Mouse (Mus musculus) heart, postnatal 0 days (tissue): ENCODE data around the gene Crlf1. TPM values are rescaled to one million over a fixed set of nuclear protein-coding genes. Genes with fewer than 3 reads are reported as not detected.
A peak's percentile ranks its signal among the peaks of the same experiment; 100 is the strongest.

Experiments
- ATAC-seq: fragments of 200-750 bp; cut with Nextera tagmentation; 2 replicates; pipeline ENCODE4 v1.8.0; 2017; ENCODE audit warnings: low read depth, moderate number of reproducible peaks, moderate library complexity; ENCODE audit not compliant: insufficient read depth
- DNase-seq: peaks from one replicate; pipeline ENCODE4 v3.0.0-alpha.2; 2016; ENCODE audit warnings: low spot score
- H3K27ac ChIP-seq: fragments of 300-500 bp; sonication (generic); 2 replicates; pipeline ENCODE4 v1.5.1; 2014; ENCODE audit warnings: low read depth, mild to moderate bottlenecking
- H3K27me3 ChIP-seq: fragments of 300-500 bp; sonication (generic); 2 replicates; pipeline ENCODE4 v1.6.1; 2014; ENCODE audit warnings: low read length, mixed read lengths; ENCODE audit not compliant: control insufficient read depth, insufficient read depth
- H3K36me3 ChIP-seq: fragments of 300-500 bp; sonication (generic); replicated peaks from 2 replicates; pipeline ENCODE4 v1.6.1; 2014; ENCODE audit warnings: low read length, mixed read lengths; ENCODE audit not compliant: control insufficient read depth, insufficient read depth
- H3K4me1 ChIP-seq: fragments of 300-500 bp; sonication (generic); 2 replicates; pipeline ENCODE4 v1.6.1; 2014; ENCODE audit warnings: antibody characterized with exemption; ENCODE audit not compliant: control insufficient read depth, insufficient read depth
- H3K4me2 ChIP-seq: fragments of 300-500 bp; sonication (generic); 2 replicates; pipeline ENCODE4 v1.6.1; 2014; ENCODE audit warnings: low read depth, mild to moderate bottlenecking, low read length, moderate library complexity
- H3K4me3 ChIP-seq: fragments of 300-500 bp; sonication (generic); 2 replicates; pipeline ENCODE4 v1.5.1; 2014; ENCODE audit warnings: low read depth, low read length
- H3K9ac ChIP-seq: fragments of 300-500 bp; sonication (generic); replicated peaks from 2 replicates; pipeline ENCODE4 v1.6.1; 2014; ENCODE audit warnings: low read depth, low read length, mixed read lengths
- H3K9me3 ChIP-seq: fragments of 300-500 bp; sonication (generic); replicated peaks from 2 replicates; pipeline ENCODE4 v1.6.1; 2016; ENCODE audit warnings: low read length; ENCODE audit not compliant: control insufficient read depth
- CTCF ChIP-seq: IDR thresholded peaks from 2 replicates; pipeline ENCODE4 v1.5.1; 2016; ENCODE audit warnings: antibody characterized with exemption, control low read depth, low read depth
- EP300 ChIP-seq: IDR thresholded peaks from 2 replicates; pipeline ENCODE4 v1.6.1; 2016; ENCODE audit warnings: antibody characterized with exemption, low read depth
- WGBS: fragments of 180-500 bp; shearing (Covaris S2); extraction: QIAGEN DNeasy Blood & Tissue Kit; methylation state at CpG from one replicate; pipeline ENCODE4 v1.1.7; 2014; 5-methylcytosine and 5-hydroxymethylcytosine counted together
- polyA plus RNA-seq: library from polyadenylated mRNA; unstranded; fragments of >200 nt; fragmentation: Nextera tagmentation; extraction: Ambion mirVana; gene quantifications from 2 replicates; pipeline ENCODE4 v1.2.1, GENCODE M21; 2015
- total RNA-seq: library from RNA; depleted of rRNA; stranded (reverse); fragments of >200 nt; gene quantifications from 2 replicates; pipeline ENCODE4 v1.2.3, GENCODE M21; 2014; ENCODE audit warnings: low replicate concordance; rRNA removed

Gene Crlf1
- total RNA-seq: not detected in 2 replicates
- polyA plus RNA-seq: 0.16 and 0.66 TPM in 2 replicates

- H3K27me3 ChIP-seq: peaks cover 96% of the 10 kb centered on the region
- H3K4me2 ChIP-seq: peak within 1 kb of the TSS; percentile 73
- H3K9me3 ChIP-seq: no peaks in the 10 kb centered on the region
- peaks cover 24% of the 10 kb centered on the region for H3K4me1 ChIP-seq
- H3K27ac ChIP-seq: no peak within 1 kb of the TSS
- no peak for ATAC-seq
- TF ChIP-seq EP300: no peak
- TF ChIP-seq CTCF: no peak
- H3K4me3 ChIP-seq: peak within 1 kb of the TSS; percentile 50
- no peak within 1 kb of the TSS; the same call in 1 of the 2 replicates for H3K9ac ChIP-seq
- no peaks in the 10 kb centered on the region for H3K36me3 ChIP-seq
- WGBS: 1% methylated on average over 67 of the region's 93 CpGs
- no peak for DNase-seq
These were observed at the start of gene Crlf1 for GRCm38 (mm10) chr8:70492664-70493640. TSS of gene Crlf1 (plus strand) at chr8:70493158.

- no peaks in the 10 kb centered on the region for H3K36me3 ChIP-seq
- no peaks in the 10 kb centered on the region for H3K27me3 ChIP-seq
- H3K4me1 ChIP-seq: peaks cover 8% of the 10 kb centered on the region
- no peak for ATAC-seq
- no peaks in the 10 kb centered on the region for H3K9me3 ChIP-seq
- 71% methylated on average over 4 of the region's 4 CpGs for WGBS
- no peak overlapping the region for H3K27ac ChIP-seq
- H3K4me3 ChIP-seq: no peak overlapping the region
- no peak for DNase-seq
- H3K9ac ChIP-seq: no peak overlapping the region
- no peak overlapping the region for H3K4me2 ChIP-seq
- TF ChIP-seq CTCF (no peak), EP300 (no peak)
These were observed 49.6 kb upstream of the Crlf1 start for GRCm38 (mm10) chr8:70443326-70443725.

DNA sequence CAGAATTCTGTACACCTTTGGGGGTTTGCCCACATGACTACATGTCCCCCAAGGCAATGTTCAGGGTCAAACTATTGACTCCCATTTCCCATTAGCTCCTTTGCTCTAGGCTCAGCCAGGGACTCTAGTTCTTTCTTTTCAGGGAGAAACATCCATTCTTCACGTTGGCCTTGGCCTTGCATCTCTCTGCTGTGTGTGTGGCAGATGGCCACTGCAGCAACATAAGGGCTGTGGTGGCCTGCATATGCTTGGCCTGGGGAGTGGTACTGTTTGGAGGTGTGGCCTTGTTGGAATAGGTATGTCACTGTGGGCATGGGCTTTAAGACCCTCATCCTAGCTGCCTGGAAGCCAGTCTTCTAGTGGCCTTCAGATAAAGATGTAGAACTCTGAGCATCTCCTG, 47.0 kb upstream of the Crlf1 start:
- H3K36me3 ChIP-seq: no peaks in the 10 kb centered on the region; the same call in 1 of the 2 replicates
- ATAC-seq (no peak), DNase-seq (no peak)
- no peak for TF ChIP-seq CTCF
- TF ChIP-seq EP300: no peak
- H3K9me3 ChIP-seq: no peaks in the 10 kb centered on the region
- H3K27ac ChIP-seq: no peak overlapping the region
- H3K9ac ChIP-seq: no peak overlapping the region
- no peaks in the 10 kb centered on the region for H3K27me3 ChIP-seq
- H3K4me2 ChIP-seq: no peak overlapping the region
- no peaks in the 10 kb centered on the region; the same call in 1 of the 2 replicates for H3K4me1 ChIP-seq
- 67% methylated on average over 1 of the region's 1 CpGs for WGBS
- no peak overlapping the region for H3K4me3 ChIP-seq

GRCm38 (mm10) chr8:70447639-70448420, 45.1 kb upstream of the Crlf1 start:
- H3K4me1 ChIP-seq: no peaks in the 10 kb centered on the region; the same call in 1 of the 2 replicates
- H3K4me2 ChIP-seq: no peak overlapping the region
- no peak overlapping the region; the same call in 1 of the 2 replicates for H3K27ac ChIP-seq
- H3K9me3 ChIP-seq: no peaks in the 10 kb centered on the region
- peaks cover 10% of the 10 kb centered on the region for H3K36me3 ChIP-seq
- WGBS: 41% methylated on average over 19 of the region's 19 CpGs
- H3K4me3 ChIP-seq: no peak overlapping the region
- DNase-seq (no peak), ATAC-seq (peak; percentile 24; the same call in 1 of the 2 replicates)
- H3K27me3 ChIP-seq: 0 out of 2 replicates have a peak, but pooled peaks cover 10% of the 10 kb centered on the region
- no peak overlapping the region for H3K9ac ChIP-seq
- TF ChIP-seq CTCF (0 out of 2 replicates have a peak, but pooled peaks have one; percentile 10), EP300 (no peak)

DNA sequence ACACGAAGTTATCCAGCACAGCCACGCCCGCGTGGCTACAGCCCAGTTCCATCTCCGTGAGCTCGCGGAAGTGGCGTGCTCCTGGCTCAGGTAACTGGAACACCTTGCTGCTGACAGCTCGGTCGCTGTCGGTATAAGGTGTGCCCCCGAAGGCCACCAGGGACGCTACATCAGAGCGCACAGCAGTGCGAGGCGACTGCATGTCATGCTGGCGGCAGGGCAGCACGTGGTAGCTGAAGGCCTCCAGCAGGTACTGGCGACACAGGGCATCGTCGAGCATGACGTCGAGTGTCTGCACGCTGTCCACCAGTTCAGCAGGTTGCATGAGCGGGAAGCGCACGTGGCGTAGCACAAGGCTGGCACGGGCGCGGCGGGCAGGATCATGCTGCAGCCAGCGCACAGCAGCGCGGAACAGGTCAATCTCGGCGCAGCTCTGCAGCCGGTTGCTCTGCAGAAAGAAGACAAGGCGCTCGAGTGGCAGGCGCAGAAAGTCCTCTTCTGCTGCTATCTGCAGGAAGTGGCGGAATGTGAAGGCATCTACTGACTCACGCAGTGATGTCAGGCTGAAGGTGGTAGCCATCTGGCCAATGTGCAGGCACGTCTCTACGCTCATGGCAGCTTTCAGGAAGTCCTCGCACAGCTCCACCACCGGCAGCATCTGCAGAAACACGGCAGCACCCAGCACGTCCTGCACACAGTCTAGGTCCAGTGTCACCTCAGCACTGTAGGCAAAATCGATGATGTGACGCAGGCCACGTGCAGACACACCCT, 40.6 kb upstream of the Crlf1 start:
- ATAC-seq: peak; percentile 16; the same call in 1 of the 2 replicates
- 0 out of 2 replicates have a peak, but pooled peaks cover 10% of the 10 kb centered on the region for H3K27me3 ChIP-seq
- H3K27ac ChIP-seq: no peak overlapping the region
- no peak overlapping the region for H3K4me2 ChIP-seq
- no peak for DNase-seq
- H3K4me1 ChIP-seq: peaks cover 7% of the 10 kb centered on the region
- 51% methylated on average over 52 of the region's 52 CpGs for WGBS
- no peak for TF ChIP-seq EP300
- TF ChIP-seq CTCF: 0 out of 2 replicates have a peak, but pooled peaks have one; percentile 2
- H3K9me3 ChIP-seq: no peaks in the 10 kb centered on the region
- H3K4me3 ChIP-seq: no peak overlapping the region
- H3K9ac ChIP-seq: no peak overlapping the region
- H3K36me3 ChIP-seq: peaks cover 10% of the 10 kb centered on the region
